Mouse (Mus musculus) neural tube, embryonic 11.5 days (tissue): ENCODE measurements at regions not wholly inside any gene's neighbourhood (a gene's known extent, or its start where the extent isn't known, plus 50 kb on each side); places are given as distances from the start of the nearest gene placed in this dataset.

Experiments
- ATAC-seq: fragments of 200-750 bp; cut with Nextera tagmentation; 2 replicates; pipeline ENCODE4 v1.8.0; 2017; ENCODE audit warnings: moderate number of reproducible peaks, mild to moderate bottlenecking, moderate TSS enrichment, moderate library complexity; ENCODE audit not compliant: insufficient read depth, low FRiP score, low TSS enrichment
- DNase-seq: peaks from one replicate; pipeline ENCODE4 v3.0.0-alpha.2; 2015; ENCODE audit warnings: low spot score
- H3K27ac ChIP-seq: fragments of 300-500 bp; sonication (generic); 2 replicates; pipeline ENCODE4 v1.5.1; 2014; ENCODE audit warnings: low read depth, mild to moderate bottlenecking, low read length
- H3K27me3 ChIP-seq: fragments of 300-500 bp; sonication (generic); 2 replicates; pipeline ENCODE4 v1.6.1; 2014; ENCODE audit warnings: mild to moderate bottlenecking, low read length, mixed read lengths; ENCODE audit not compliant: control insufficient read depth, insufficient read depth
- H3K36me3 ChIP-seq: fragments of 300-500 bp; sonication (generic); 2 replicates; pipeline ENCODE4 v1.6.1; 2014; ENCODE audit warnings: mild to moderate bottlenecking, low read length, moderate library complexity, mixed read lengths; ENCODE audit not compliant: control insufficient read depth, insufficient read depth
- H3K4me1 ChIP-seq: fragments of 300-500 bp; sonication (generic); 2 replicates; pipeline ENCODE4 v1.6.1; 2014; ENCODE audit warnings: low read length, mixed read lengths; ENCODE audit not compliant: control insufficient read depth, insufficient read depth
- H3K4me2 ChIP-seq: fragments of 300-500 bp; sonication (generic); 2 replicates; pipeline ENCODE4 v1.6.1; 2014; ENCODE audit warnings: low read depth, mild to moderate bottlenecking, moderate library complexity
- H3K4me3 ChIP-seq: fragments of 300-500 bp; sonication (generic); 2 replicates; pipeline ENCODE4 v1.5.1; 2014; ENCODE audit warnings: low read depth, low read length
- H3K9ac ChIP-seq: fragments of 300-500 bp; sonication (generic); 2 replicates; pipeline ENCODE4 v1.6.1; 2014; ENCODE audit warnings: mild to moderate bottlenecking, low read length
- H3K9me3 ChIP-seq: fragments of 300-500 bp; sonication (generic); 2 replicates; pipeline ENCODE4 v1.6.1; 2016; ENCODE audit warnings: low read length; ENCODE audit not compliant: control insufficient read depth
- WGBS: fragments of 180-500 bp; shearing (Covaris S2); extraction: QIAGEN DNeasy Blood & Tissue Kit; methylation state at CpG from one replicate; pipeline ENCODE4 v1.1.7; 2014; 5-methylcytosine and 5-hydroxymethylcytosine counted together

GRCm38 (mm10) chr2:162712394-162712793, 51.4 kb upstream of the Ptprt start:
- no peak for DNase-seq
- ATAC-seq: no peak
- Histone ChIP-seq H3K27me3 (no peaks in the 10 kb centered on the region), H3K9me3 (no peaks in the 10 kb centered on the region), H3K4me1 (no peaks in the 10 kb centered on the region), H3K4me2 (no peak overlapping the region), H3K4me3 (no peak overlapping the region), H3K27ac (no peak overlapping the region), H3K9ac (no peak overlapping the region), H3K36me3 (no peaks in the 10 kb centered on the region)
- 89% methylated on average over 9 of the region's 9 CpGs for WGBS
